Mouse (Mus musculus) forebrain, embryonic 14.5 days (tissue): ENCODE results near the gene Slc12a7. TPM values are rescaled to one million over a fixed set of nuclear protein-coding genes. Genes with fewer than 3 reads are reported as not detected.
A peak's percentile ranks its signal among the peaks of the same experiment; 100 is the strongest.
"Not testable (repeated sequence)": the region's sequence is repeated elsewhere in the genome, so short reads cannot be mapped to it uniquely, and the experiment has no call there.

Experiments
- ATAC-seq: fragments of 200-750 bp; cut with Nextera tagmentation; 2 replicates; pipeline ENCODE4 v1.8.0; 2017; ENCODE audit warnings: mild to moderate bottlenecking, moderate library complexity
- DNase-seq: peaks from one replicate; pipeline ENCODE4 v3.0.0-alpha.2; 2015; ENCODE audit warnings: low spot score
- H3K27ac ChIP-seq: fragments of 300-500 bp; sonication (generic); 2 replicates; pipeline ENCODE4 v1.5.1; 2014; ENCODE audit warnings: low read depth, mild to moderate bottlenecking, control low read depth, low read length, moderate library complexity
- H3K27me3 ChIP-seq: fragments of 300-500 bp; sonication (generic); replicated peaks from 2 replicates; pipeline ENCODE4 v1.6.1; 2014; ENCODE audit warnings: low read length, control low read depth, mixed read lengths; ENCODE audit not compliant: control insufficient read depth, insufficient read depth
- H3K36me3 ChIP-seq: fragments of 300-500 bp; sonication (generic); 2 replicates; pipeline ENCODE4 v1.6.1; 2014; ENCODE audit warnings: low read length, control low read depth; ENCODE audit not compliant: control insufficient read depth, insufficient read depth
- H3K4me1 ChIP-seq: fragments of 300-500 bp; sonication (generic); 2 replicates; pipeline ENCODE4 v1.6.1; 2014; ENCODE audit warnings: antibody characterized with exemption, low read length, control low read depth; ENCODE audit not compliant: control insufficient read depth, insufficient read depth
- H3K4me2 ChIP-seq: fragments of 300-500 bp; sonication (generic); 2 replicates; pipeline ENCODE4 v1.6.1; 2014; ENCODE audit warnings: mild to moderate bottlenecking, control low read depth, low read length
- H3K4me3 ChIP-seq: fragments of 300-500 bp; sonication (generic); 2 replicates; pipeline ENCODE4 v1.5.1; 2014; ENCODE audit warnings: low read depth, low read length, control low read depth
- H3K9ac ChIP-seq: fragments of 300-500 bp; sonication (generic); 2 replicates; pipeline ENCODE4 v1.6.1; 2014; ENCODE audit warnings: mild to moderate bottlenecking, low read length, control low read depth, moderate library complexity
- H3K9me3 ChIP-seq: fragments of 300-500 bp; sonication (generic); replicated peaks from 2 replicates; pipeline ENCODE4 v1.6.1; 2016; ENCODE audit warnings: low read length, control low read depth, mixed read lengths; ENCODE audit not compliant: control insufficient read depth
- WGBS: fragments of 180-500 bp; shearing (Covaris S2); extraction: QIAGEN DNeasy Blood & Tissue Kit; methylation state at CpG from one replicate; pipeline ENCODE4 v1.1.7; 2014; 5-methylcytosine and 5-hydroxymethylcytosine counted together
- polyA plus RNA-seq: library from polyadenylated mRNA; unstranded; fragments of >200 nt; fragmentation: Nextera tagmentation; extraction: Ambion mirVana; gene quantifications from 2 replicates; pipeline ENCODE4 v1.2.1, GENCODE M21; 2014

Gene Slc12a7
- polyA plus RNA-seq, 1 experiment from 2014 or later: 14.5 TPM

GRCm38 (mm10) chr13:73728633-73729032 lies 4.3 kb upstream of the Slc12a7 start:
- Histone ChIP-seq H3K27ac (no peak overlapping the region), H3K27me3 (0 out of 2 replicates have a peak, but pooled peaks cover 7% of the 10 kb centered on the region), H3K9ac (no peak overlapping the region), H3K36me3 (no peaks in the 10 kb centered on the region), H3K4me3 (no peak overlapping the region), H3K4me2 (no peak overlapping the region), H3K4me1 (0 out of 2 replicates have a peak, but pooled peaks cover 3% of the 10 kb centered on the region), H3K9me3 (no peaks in the 10 kb centered on the region)
- DNase-seq (no peak), ATAC-seq (no peak)

DNA sequence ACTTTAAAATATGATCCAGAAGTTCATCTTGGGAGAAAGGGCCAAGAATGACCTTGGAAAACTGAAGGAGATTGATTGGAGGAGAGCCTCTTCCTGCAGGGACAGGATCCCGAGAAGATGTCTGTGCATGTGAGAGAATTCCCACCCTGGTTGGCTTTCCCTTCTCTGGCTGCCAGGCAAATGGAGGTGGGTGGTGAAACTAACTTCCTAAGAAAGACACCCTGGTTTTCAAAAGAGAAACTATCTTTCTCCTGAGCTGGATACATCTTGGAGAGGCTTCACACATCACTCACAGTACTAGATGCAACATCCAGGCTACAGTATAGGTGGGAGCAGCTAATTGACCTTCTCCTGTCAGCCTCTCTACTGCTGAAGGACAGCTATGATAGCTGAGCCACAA lies 2.0 kb upstream of the Slc12a7 start:
- DNase-seq (no peak), ATAC-seq (no peak)
- H3K4me3 ChIP-seq: no peak overlapping the region
- H3K9ac ChIP-seq: no peak overlapping the region
- no peaks in the 10 kb centered on the region for H3K9me3 ChIP-seq
- H3K27me3 ChIP-seq: peaks cover 10% of the 10 kb centered on the region; the same call in 1 of the 2 replicates
- H3K4me1 ChIP-seq: 0 out of 2 replicates have a peak, but pooled peaks cover 3% of the 10 kb centered on the region
- 88% methylated on average over 1 of the region's 1 CpGs for WGBS
- no peaks in the 10 kb centered on the region for H3K36me3 ChIP-seq
- H3K4me2 ChIP-seq: no peak overlapping the region
- H3K27ac ChIP-seq: no peak overlapping the region

DNA sequence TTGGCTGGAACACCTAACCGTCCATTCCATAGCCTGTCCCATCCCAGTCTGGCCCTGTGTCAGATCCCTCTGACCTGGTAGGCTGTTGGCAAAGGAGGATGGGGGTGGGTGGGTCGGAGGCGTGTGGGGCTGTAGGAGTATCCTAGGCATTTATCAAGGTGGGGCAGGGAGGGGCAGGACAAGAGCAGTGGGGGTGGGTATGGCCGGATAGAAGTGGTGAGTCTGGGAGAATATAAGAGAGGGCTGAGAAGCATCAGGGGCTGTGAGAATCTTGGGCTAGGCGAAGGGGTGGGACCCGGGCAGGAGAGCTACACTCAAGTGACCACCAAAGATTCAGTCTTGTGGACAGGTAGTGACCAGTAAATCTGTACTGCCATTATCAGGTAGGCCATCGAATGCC lies 659 bp upstream of the Slc12a7 start:
- 74% methylated on average over 7 of the region's 7 CpGs for WGBS
- ATAC-seq (peak; percentile 6; the same call in 1 of the 2 replicates), DNase-seq (no peak)
- Histone ChIP-seq H3K27me3 (peaks cover 10% of the 10 kb centered on the region; the same call in 1 of the 2 replicates), H3K9ac (peak overlapping the region; percentile 41; the same call in 1 of the 2 replicates), H3K27ac (no peak overlapping the region), H3K4me2 (peak overlapping the region; percentile 56), H3K36me3 (no peaks in the 10 kb centered on the region), H3K4me3 (peak overlapping the region; percentile 29; the same call in 1 of the 2 replicates), H3K9me3 (no peaks in the 10 kb centered on the region), H3K4me1 (0 out of 2 replicates have a peak, but pooled peaks cover 3% of the 10 kb centered on the region)

GRCm38 (mm10) chr13:73734379-73734778 lies 1.5 kb downstream of the Slc12a7 start:
- H3K4me1 ChIP-seq: 0 out of 2 replicates have a peak, but pooled peaks cover 3% of the 10 kb centered on the region
- H3K4me2 ChIP-seq: no peak overlapping the region
- H3K27me3 ChIP-seq: peaks cover 10% of the 10 kb centered on the region; the same call in 1 of the 2 replicates
- no peak overlapping the region for H3K9ac ChIP-seq
- no peaks in the 10 kb centered on the region for H3K36me3 ChIP-seq
- WGBS: 86% methylated on average over 1 of the region's 1 CpGs
- ATAC-seq (no peak), DNase-seq (no peak)
- H3K4me3 ChIP-seq: no peak overlapping the region
- no peak overlapping the region for H3K27ac ChIP-seq
- H3K9me3 ChIP-seq: no peaks in the 10 kb centered on the region

DNA sequence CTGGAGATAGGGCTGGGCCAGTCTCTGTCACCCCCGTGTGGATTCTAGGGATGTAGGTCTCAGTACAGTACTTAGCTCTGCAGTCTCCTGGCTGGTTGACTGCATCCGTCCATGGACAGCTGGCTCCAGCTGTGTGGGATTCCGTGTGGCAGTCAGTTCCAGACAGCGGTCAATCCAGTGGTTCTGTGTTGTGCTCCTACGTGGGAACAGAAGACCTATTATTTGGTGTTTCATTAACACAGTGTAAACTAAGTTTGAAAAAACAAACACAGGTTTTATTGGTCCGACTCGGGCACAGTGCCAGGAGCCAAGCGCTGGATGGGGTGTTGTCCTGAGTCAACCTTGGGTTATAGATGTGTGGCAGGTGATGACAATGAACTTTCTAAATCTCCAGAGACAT lies 2.4 kb downstream of the Slc12a7 start:
- H3K4me2 ChIP-seq: no peak overlapping the region
- H3K4me1 ChIP-seq: 0 out of 2 replicates have a peak, but pooled peaks cover 3% of the 10 kb centered on the region
- DNase-seq (no peak), ATAC-seq (no peak)
- H3K36me3 ChIP-seq: no peaks in the 10 kb centered on the region
- H3K9ac ChIP-seq: no peak overlapping the region
- H3K27me3 ChIP-seq: peaks cover 10% of the 10 kb centered on the region; the same call in 1 of the 2 replicates
- no peak overlapping the region for H3K27ac ChIP-seq
- 82% methylated on average over 8 of the region's 8 CpGs for WGBS
- H3K9me3 ChIP-seq: no peaks in the 10 kb centered on the region
- H3K4me3 ChIP-seq: no peak overlapping the region

DNA sequence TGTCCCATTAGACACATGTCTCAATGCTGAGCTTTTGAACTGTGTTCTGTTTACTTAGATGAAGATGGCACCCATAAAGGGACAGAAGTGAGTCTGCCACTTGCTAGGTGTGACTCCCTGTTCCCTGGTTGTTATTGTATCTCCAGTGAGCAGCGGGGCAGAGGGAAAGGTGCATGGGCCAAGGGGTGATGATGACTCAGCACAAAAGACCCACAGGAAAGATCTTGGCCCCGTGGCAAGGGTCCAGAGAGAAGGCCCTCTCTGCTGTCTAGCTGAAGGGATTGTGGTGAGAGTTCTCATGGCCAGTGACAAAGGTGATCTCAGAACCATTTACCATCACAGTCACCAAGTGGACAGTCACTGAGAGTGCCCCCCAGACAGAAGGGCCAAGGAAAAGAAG lies 3.0 kb downstream of the Slc12a7 start:
- no peak overlapping the region for H3K9ac ChIP-seq
- H3K36me3 ChIP-seq: no peaks in the 10 kb centered on the region
- no peaks in the 10 kb centered on the region for H3K9me3 ChIP-seq
- 0 out of 2 replicates have a peak, but pooled peaks cover 3% of the 10 kb centered on the region for H3K4me1 ChIP-seq
- H3K4me3 ChIP-seq: no peak overlapping the region
- H3K4me2 ChIP-seq: no peak overlapping the region
- no peak overlapping the region for H3K27ac ChIP-seq
- DNase-seq (no peak), ATAC-seq (no peak)
- H3K27me3 ChIP-seq: peaks cover 10% of the 10 kb centered on the region; the same call in 1 of the 2 replicates
- 76% methylated on average over 2 of the region's 2 CpGs for WGBS

DNA sequence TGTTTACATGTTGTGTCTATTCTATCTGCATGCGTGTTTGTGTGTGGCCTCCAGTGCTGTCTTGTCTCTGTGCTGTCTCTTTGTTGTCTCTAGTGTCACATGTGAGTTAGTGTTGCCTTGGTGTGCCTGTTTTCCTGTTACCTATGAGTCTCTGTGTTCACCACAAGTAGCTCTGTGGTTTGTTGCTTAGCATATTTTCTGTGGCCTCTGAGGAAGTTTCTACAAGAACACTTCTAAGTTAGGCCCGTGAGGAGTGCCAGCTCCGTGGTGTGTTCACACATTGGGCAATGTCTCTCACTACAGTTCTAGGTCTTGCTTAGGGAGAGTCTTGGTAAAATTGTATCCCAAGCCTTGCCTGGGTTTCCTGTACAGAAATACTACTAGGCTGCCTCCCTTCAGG lies 4.0 kb downstream of the Slc12a7 start:
- H3K36me3 ChIP-seq: no peaks in the 10 kb centered on the region
- DNase-seq (no peak), ATAC-seq (no peak)
- H3K27ac ChIP-seq: no peak overlapping the region
- 0 out of 2 replicates have a peak, but pooled peaks cover 3% of the 10 kb centered on the region for H3K4me1 ChIP-seq
- H3K9me3 ChIP-seq: no peaks in the 10 kb centered on the region
- H3K27me3 ChIP-seq: peaks cover 10% of the 10 kb centered on the region; the same call in 1 of the 2 replicates
- no peak overlapping the region for H3K9ac ChIP-seq
- whole genome bisulfite sequencing: 94% methylated on average over 3 of the region's 3 CpGs
- H3K4me2 ChIP-seq: no peak overlapping the region
- no peak overlapping the region for H3K4me3 ChIP-seq

GRCm38 (mm10) chr13:73740399-73740944 lies 7.6 kb downstream of the Slc12a7 start:
- ATAC-seq, H3K9ac ChIP-seq, H3K27ac ChIP-seq, H3K4me1 ChIP-seq, H3K9me3 ChIP-seq, H3K4me3 ChIP-seq, H3K27me3 ChIP-seq, H3K36me3 ChIP-seq, DNase-seq, H3K4me2 ChIP-seq: not testable (repeated sequence)
- WGBS: 47% methylated on average over 2 of the region's 2 CpGs

DNA sequence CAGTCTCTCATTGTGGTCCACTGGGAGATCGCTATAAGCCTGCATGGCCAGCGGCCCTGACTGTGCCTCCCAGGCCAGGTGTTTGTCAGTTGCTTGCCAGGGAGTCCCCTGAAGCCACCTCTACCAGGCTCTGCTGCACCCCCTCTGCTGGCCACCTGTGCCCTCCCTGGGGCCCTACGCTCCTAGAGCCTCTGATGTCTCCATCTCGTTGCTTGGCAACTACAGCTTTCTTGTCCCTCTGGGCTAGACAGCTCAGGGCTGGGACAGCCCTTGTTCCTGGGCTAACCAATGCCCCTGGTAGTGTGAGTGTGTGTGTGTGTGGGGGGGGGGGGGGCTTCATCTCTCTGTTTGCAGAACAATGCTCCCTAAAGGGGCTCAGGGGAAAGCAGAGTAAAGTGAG lies 10.1 kb downstream of the Slc12a7 start:
- DNase-seq: no peak
- ATAC-seq: 0 out of 2 replicates have a peak, but pooled peaks have one; percentile 18
- Histone ChIP-seq H3K27ac (no peak overlapping the region), H3K36me3 (no peaks in the 10 kb centered on the region), H3K4me2 (no peak overlapping the region), H3K4me3 (no peak overlapping the region), H3K27me3 (no peaks in the 10 kb centered on the region), H3K9me3 (no peaks in the 10 kb centered on the region), H3K4me1 (no peaks in the 10 kb centered on the region), H3K9ac (no peak overlapping the region)
- WGBS: 41% methylated on average over 4 of the region's 4 CpGs
